In genomic region chr1:78355123-78355522, GRCm38 (mm10) we compare ENCODE assay signal across 11 mouse cellular contexts. TPM values are rescaled to one million over a fixed set of nuclear protein-coding genes. Genes with fewer than 3 reads are reported as not detected.
DNase-seq lines count a peak whose midpoint lies in the region; ATAC-seq and TF ChIP-seq lines count a peak whose summit lies in the region.
"Had no signal": no experiment of that assay in that cellular context is flagged by ENCODE, and none has a peak within 500 bp of the region (broad histone marks: within the 10 kb centered on the region; RNA-seq: fewer than 3 reads in every experiment).

No protein-coding gene starts in this region.

- no peaks in the 10 kb centered on the region for H3K9me3 ChIP-seq in hindbrain, postnatal 0 days (ENCODE audit: low read length)
- H3K9me3 ChIP-seq in hindbrain, embryonic 16.5 days (ENCODE audit: control insufficient read depth, low read length), result no peaks in the 10 kb centered on the region
- H3K9me3 ChIP-seq in hindbrain, embryonic 11.5 days (ENCODE audit: control insufficient read depth, low read length), result no peaks in the 10 kb centered on the region
- H3K9me3 ChIP-seq in forebrain, embryonic 11.5 days (ENCODE audit: control insufficient read depth, low read length), result no peaks in the 10 kb centered on the region

- H3K36me3 ChIP-seq in hindbrain, postnatal 0 days (ENCODE audit: insufficient read depth, low read length), result no peaks in the 10 kb centered on the region
- no peaks in the 10 kb centered on the region for H3K36me3 ChIP-seq in hindbrain, embryonic 16.5 days (ENCODE audit: control insufficient read depth, insufficient read depth, low read length)
- H3K36me3 ChIP-seq in hindbrain, embryonic 11.5 days (ENCODE audit: control insufficient read depth, insufficient read depth, low read length), result no peaks in the 10 kb centered on the region
- no peaks in the 10 kb centered on the region for H3K36me3 ChIP-seq in forebrain, embryonic 11.5 days (ENCODE audit: control insufficient read depth, insufficient read depth, low read length)

- DNase-seq in hindbrain, postnatal 0 days (ENCODE audit: low spot score), result peak; percentile 43
- peak; percentile 73 to 81 for DNase-seq in cerebellum, adult 2 months
- DNase-seq in kidney, adult 18-20 months, result peak; percentile 74
- peak; percentile 33 for DNase-seq in ovary, postnatal 14 days (ENCODE audit: low spot score)
- no peak for DNase-seq in hindbrain, embryonic 11.5 days (ENCODE audit: low spot score)
- no peak for DNase-seq in forebrain, embryonic 11.5 days (ENCODE audit: low spot score)
- DNase-seq: thymus, postnatal 4 days had no signal

- H3K4me3 ChIP-seq in hindbrain, postnatal 0 days (ENCODE audit: low read length), result no peak overlapping the region
- H3K4me3 ChIP-seq in hindbrain, embryonic 16.5 days (ENCODE audit: low read length), result no peak overlapping the region
- no peak overlapping the region for H3K4me3 ChIP-seq in cerebellum, adult 2 months (replicated peaks; ENCODE audit: insufficient read depth, low read depth, low read length)
- no peak overlapping the region for H3K4me3 ChIP-seq in hindbrain, embryonic 11.5 days (ENCODE audit: low read depth, low read length)
- H3K4me3 ChIP-seq in forebrain, embryonic 11.5 days (ENCODE audit: low read depth, low read length), result no peak overlapping the region

- ATAC-seq in hindbrain, postnatal 0 days, result no peak
- no peak for ATAC-seq in hindbrain, embryonic 16.5 days
- ATAC-seq in hindbrain, embryonic 11.5 days (ENCODE audit: low FRiP score), result no peak
- ATAC-seq in forebrain, embryonic 11.5 days (replicated peaks; ENCODE audit: low FRiP score), result no peak
- ATAC-seq in erythroid progenitor cell, adult 5-6 weeks (replicated peaks; ENCODE audit: low FRiP score, poor library complexity, severe bottlenecking), result no peak

- WGBS in hindbrain, postnatal 0 days, result 33% methylated on average over 4 of the region's 4 CpGs
- 40% methylated on average over 4 of the region's 4 CpGs for WGBS in hindbrain, embryonic 16.5 days
- 9% methylated on average over 4 of the region's 4 CpGs for WGBS in cerebellum, adult 2 months
- WGBS in hindbrain, embryonic 11.5 days, result 56% methylated on average over 4 of the region's 4 CpGs
- 56% methylated on average over 4 of the region's 4 CpGs for WGBS in forebrain, embryonic 11.5 days

- no peaks in the 10 kb centered on the region for H3K4me1 ChIP-seq in hindbrain, postnatal 0 days (ENCODE audit: insufficient read depth, low read length)
- H3K4me1 ChIP-seq in hindbrain, embryonic 16.5 days (ENCODE audit: control insufficient read depth, insufficient read depth, low read depth, low read length), result no peaks in the 10 kb centered on the region; the same call in 1 of the 2 replicates
- H3K4me1 ChIP-seq in cerebellum, adult 2 months (ENCODE audit: control insufficient read depth, insufficient read depth, low read length), result peaks cover 13% of the 10 kb centered on the region; the same call in 1 of the 2 replicates
- no peaks in the 10 kb centered on the region for H3K4me1 ChIP-seq in hindbrain, embryonic 11.5 days (replicated peaks; ENCODE audit: control insufficient read depth, insufficient read depth, low read length)
- H3K4me1 ChIP-seq in forebrain, embryonic 11.5 days (replicated peaks; ENCODE audit: control insufficient read depth, insufficient read depth, low read length), result no peaks in the 10 kb centered on the region

- H3K9ac ChIP-seq in hindbrain, postnatal 0 days (replicated peaks; ENCODE audit: low read length), result no peak overlapping the region
- no peak overlapping the region for H3K9ac ChIP-seq in hindbrain, embryonic 16.5 days (ENCODE audit: low read depth, low read length)
- H3K9ac ChIP-seq in hindbrain, embryonic 11.5 days (ENCODE audit: low read depth, low read length), result no peak overlapping the region
- no peak overlapping the region for H3K9ac ChIP-seq in forebrain, embryonic 11.5 days (ENCODE audit: low read length)

- H3K27me3 ChIP-seq in hindbrain, postnatal 0 days (ENCODE audit: insufficient read depth, low read length), result no peaks in the 10 kb centered on the region
- no peaks in the 10 kb centered on the region for H3K27me3 ChIP-seq in hindbrain, embryonic 16.5 days (replicated peaks; ENCODE audit: control insufficient read depth, insufficient read depth, low read length)
- no peaks in the 10 kb centered on the region for H3K27me3 ChIP-seq in cerebellum, adult 2 months (ENCODE audit: control insufficient read depth, insufficient read depth, low read length)
- no peaks in the 10 kb centered on the region for H3K27me3 ChIP-seq in hindbrain, embryonic 11.5 days (ENCODE audit: control insufficient read depth, insufficient read depth, low read length)
- H3K27me3 ChIP-seq in forebrain, embryonic 11.5 days (ENCODE audit: control insufficient read depth, insufficient read depth, low read length), result no peaks in the 10 kb centered on the region
- H3K27me3 ChIP-seq: CH12.LX had no signal

- no peak overlapping the region for H3K27ac ChIP-seq in hindbrain, postnatal 0 days
- H3K27ac ChIP-seq in hindbrain, embryonic 16.5 days (ENCODE audit: low read depth, low read length), result no peak overlapping the region
- peak overlapping the region; percentile 80 for H3K27ac ChIP-seq in cerebellum, adult 2 months (ENCODE audit: insufficient read depth, low read length)
- H3K27ac ChIP-seq in hindbrain, embryonic 11.5 days (ENCODE audit: low read depth, low read length), result no peak overlapping the region
- H3K27ac ChIP-seq in forebrain, embryonic 11.5 days (ENCODE audit: low read depth, low read length), result no peak overlapping the region

- TF ChIP-seq CTCF in hindbrain, postnatal 0 days (IDR thresholded peaks at IDR 0.05; ENCODE audit: low read depth), result no peak
- TF ChIP-seq CTCF in cerebellum, adult 2 months (IDR thresholded peaks at IDR 0.05; ENCODE audit: borderline replicate concordance, insufficient read depth, low read depth, low read length), result no peak

- no peak overlapping the region for H3K4me2 ChIP-seq in hindbrain, postnatal 0 days (ENCODE audit: low read depth, low read length)
- H3K4me2 ChIP-seq in hindbrain, embryonic 16.5 days (ENCODE audit: low read length), result no peak overlapping the region
- H3K4me2 ChIP-seq in hindbrain, embryonic 11.5 days (replicated peaks; ENCODE audit: low read depth, low read length), result no peak overlapping the region
- H3K4me2 ChIP-seq in forebrain, embryonic 11.5 days (ENCODE audit: low read depth, low read length, severe bottlenecking), result no peak overlapping the region

- no peak for TF ChIP-seq POLR2A in cerebellum, adult 2 months (IDR thresholded peaks at IDR 0.05; ENCODE audit: borderline replicate concordance, insufficient read depth, low read length)

RNA-seq across cellular contexts. Expression of gene Sgpp2, which starts 45.0 kb away (rescaled TPM):
- 5.0 TPM in 2 replicates for total RNA-seq in hindbrain, postnatal 0 days (2014; rRNA removed)
- 2.8 and 3.3 TPM in 2 replicates for polyA plus RNA-seq in hindbrain, postnatal 0 days (2015; fragmentation: Nextera tagmentation; extraction: Ambion mirVana)
- polyA plus RNA-seq in hindbrain, embryonic 16.5 days (2015; fragmentation: Nextera tagmentation; extraction: Ambion mirVana), result 2.7 and 2.8 TPM in 2 replicates
- polyA plus RNA-seq in cerebellum, adult 2 months (2012; rRNA removed), result 87.1 and 88.3 TPM in 2 replicates
- 1.6 and 1.7 TPM in 2 replicates for polyA plus RNA-seq in hindbrain, embryonic 11.5 days (2014; fragmentation: Nextera tagmentation; extraction: Ambion mirVana)
- polyA plus RNA-seq in forebrain, embryonic 11.5 days (2014; fragmentation: Nextera tagmentation; extraction: Ambion mirVana), result 1.5 and 3.2 TPM in 2 replicates
- not detected in 2 replicates for total RNA-seq in erythroid progenitor cell, adult 5-6 weeks (2015; ENCODE audit: low replicate concordance)
- total RNA-seq in erythroid progenitor cell, adult 5-6 weeks (2017; ENCODE audit: low replicate concordance), result not detected in 2 replicates
- total RNA-seq: common myeloid progenitor, adult 5-6 weeks had no signal

Comparison
In these comparisons a context has a peak if more than half of its experiments do, and no peak if none do; other contexts are left out.
1. DNase-seq: peak in hindbrain, postnatal 0 days (single experiment), cerebellum, adult 2 months (2 of 2), kidney, adult 18-20 months (single experiment) and ovary, postnatal 14 days (single experiment); none in hindbrain, embryonic 11.5 days (single experiment) and forebrain, embryonic 11.5 days (single experiment).
2. RNA of gene Sgpp2, which starts 45.0 kb away (polyA plus RNA-seq): 87.1 to 88.3 TPM in cerebellum, adult 2 months; 2.8 to 3.3 TPM in hindbrain, postnatal 0 days, 1.5 to 3.2 TPM in forebrain, embryonic 11.5 days, 2.7 to 2.8 TPM in hindbrain, embryonic 16.5 days and 1.6 to 1.7 TPM in hindbrain, embryonic 11.5 days; every median in the first group is over 10 times any median in the second.